Mouse (Mus musculus): ENCODE data around the gene C87436.

Gene C87436

DNA sequence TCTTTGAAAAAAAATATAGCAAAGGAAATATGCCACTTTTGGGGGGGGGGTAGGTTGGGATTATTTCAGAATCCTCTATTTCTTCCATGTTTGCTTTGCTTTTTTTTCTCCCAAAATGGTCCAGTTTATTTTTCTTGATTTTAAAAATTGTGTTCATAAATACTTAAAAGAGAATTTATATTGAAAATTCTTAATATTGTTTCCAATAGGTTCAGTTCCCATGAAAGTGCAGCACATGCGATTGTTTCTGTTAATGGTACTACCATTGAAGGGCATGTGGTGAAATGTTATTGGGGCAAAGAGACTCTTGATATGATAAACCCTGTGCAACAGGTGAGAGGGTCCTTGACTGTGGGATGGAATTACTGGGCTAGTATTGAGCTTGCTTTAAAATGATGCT, 11.8 kb upstream of the C87436 start, which contains the start of gene Gm44790:
TSS of gene Gm44790 (plus strand) at position 301 of the 400 bp plus-strand sequence.
- no peak for ATAC-seq (ENCODE audit: low TSS enrichment)

DNA sequence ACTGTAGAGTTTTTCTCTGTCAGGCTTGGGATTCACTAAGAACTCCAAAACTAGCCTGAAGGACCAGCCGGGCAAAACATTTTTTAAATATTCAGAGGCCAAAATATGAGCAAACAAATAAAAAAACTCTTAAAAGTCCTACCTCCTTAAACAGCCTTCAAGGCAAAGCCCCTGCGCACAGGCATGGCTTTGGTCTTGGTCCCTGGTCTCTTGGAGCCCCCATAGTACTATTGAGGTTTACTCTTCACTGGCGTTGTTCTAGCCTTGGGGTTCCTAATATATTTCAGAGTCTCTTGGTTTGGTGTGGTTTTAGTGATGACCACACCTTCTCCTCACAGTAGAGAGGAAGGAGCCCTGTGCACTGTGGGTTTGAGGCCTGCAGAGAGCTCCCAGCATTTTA, 6.6 kb upstream of the C87436 start:
- no peak for ATAC-seq (ENCODE audit: low TSS enrichment)

DNA sequence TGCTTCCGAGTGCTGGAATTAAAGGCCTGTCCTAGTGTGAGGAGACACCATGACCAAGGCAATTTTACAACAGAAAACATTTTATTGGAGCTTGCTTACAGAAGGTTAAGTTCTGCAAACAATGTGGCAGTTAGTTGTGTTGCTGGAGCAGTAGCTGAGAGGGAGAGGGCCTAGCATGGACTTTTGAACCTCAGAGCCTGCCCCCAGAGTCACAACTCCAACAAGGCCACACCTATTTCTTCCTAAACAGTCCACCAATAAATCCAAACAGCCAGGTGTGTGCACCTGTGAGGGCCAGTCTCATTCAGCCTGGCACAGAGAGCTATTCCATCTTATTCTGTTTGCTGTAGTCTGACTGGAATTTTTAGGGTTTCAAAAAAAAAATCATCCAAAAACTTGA, 4.5 kb upstream of the C87436 start:
- no peak for ATAC-seq (ENCODE audit: low TSS enrichment)

DNA sequence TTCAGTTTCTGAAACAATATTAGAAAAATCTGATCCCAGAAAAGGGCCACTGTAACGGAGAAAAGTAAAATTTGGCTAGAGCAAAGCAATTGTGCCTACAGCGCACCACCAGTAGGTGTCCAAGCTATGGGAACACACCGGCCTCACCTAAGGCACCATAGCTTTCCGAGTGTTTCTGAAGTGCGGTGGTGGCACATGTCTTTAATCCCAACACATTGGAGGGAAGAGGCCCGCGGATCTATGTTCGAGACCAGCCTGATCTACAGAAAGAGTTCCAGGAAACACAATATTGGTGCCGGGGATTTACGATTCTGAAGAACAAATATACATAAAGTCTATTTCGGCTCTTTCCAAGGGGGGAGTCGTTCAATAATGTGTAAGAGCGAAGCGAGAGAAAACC, 463 bp upstream of the C87436 start:
- peak; percentile 54 for ATAC-seq (ENCODE audit: low TSS enrichment)

DNA sequence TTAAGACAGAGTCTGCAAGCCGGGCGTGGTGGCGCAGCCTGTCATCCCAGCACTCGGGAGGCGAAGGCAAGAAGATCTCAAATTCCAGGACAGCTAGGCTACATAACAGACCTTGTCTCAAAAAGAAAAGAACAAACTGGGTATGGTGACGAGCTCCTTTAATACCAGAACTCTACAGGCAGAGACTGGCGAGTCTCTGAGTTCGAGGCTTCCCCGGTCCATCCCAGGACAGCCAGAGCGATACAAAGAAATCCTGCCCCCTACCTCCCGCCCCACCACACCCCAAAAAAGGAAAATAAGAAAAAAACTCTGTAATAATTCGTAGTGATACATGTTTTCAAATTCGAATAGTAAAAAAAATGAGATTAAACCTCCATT, 934 bp downstream of the C87436 start:
- no peak for ATAC-seq (ENCODE audit: low TSS enrichment)

DNA sequence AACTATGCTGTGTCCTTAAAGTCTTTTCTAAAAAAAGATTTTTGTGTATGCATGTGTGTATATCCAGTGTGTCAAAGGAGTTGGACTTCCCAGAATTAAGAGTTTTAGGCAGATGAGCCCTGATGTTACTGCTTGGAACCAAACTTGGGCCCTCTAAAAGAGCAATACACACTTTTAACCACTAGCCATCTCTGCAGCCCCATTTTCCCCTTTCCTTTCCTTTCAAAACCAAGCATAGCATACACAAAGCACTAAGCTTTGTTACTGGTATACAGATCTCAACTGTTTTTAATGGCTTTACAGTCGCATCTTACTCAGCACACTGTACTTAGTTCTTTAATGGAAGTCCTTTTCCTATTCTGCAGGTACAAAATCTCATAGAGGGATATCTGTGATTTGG, 1.4 kb downstream of the C87436 start:
- no peak for ATAC-seq (ENCODE audit: low TSS enrichment)

DNA sequence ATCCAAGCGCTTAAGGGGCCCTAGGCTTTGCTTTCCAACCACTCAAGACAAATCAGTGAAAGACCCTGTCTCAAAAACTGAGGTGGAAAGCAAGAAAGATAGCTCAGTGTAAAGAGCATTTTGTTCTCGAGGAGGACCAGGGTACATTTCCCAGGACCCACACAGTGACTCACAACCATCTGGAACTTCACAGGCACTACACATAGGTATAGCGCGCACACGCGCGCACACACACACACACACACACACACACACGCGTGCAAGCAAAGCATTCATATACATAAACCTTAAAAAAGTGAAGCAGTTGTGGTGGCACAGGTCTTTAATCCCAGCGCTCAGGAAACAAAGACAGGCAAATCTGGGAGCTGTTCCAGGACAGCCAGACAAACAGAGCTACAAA, 3.4 kb downstream of the C87436 start:
- ATAC-seq (ENCODE audit: low TSS enrichment): no peak

DNA sequence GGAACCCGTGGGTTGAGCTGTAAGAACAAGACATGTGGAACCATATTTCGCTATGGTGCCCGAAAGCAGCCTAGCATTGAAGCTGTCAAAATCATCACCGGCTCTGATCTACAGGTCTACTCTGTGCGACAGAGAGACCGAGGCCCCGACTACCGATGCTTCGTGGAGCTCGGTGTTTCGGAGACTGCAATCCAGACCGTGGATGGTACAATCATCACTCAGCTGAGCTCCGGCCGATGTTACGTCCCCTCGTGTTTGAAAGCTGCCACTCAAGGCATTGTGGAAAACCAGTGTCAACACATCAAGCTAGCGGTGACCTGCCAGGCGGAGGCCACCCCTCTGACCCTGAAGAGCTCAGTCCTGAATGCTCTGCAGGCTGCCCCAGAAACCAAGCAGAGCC, 7.4 kb downstream of the C87436 start:
- no peak for ATAC-seq (ENCODE audit: low TSS enrichment)

DNA sequence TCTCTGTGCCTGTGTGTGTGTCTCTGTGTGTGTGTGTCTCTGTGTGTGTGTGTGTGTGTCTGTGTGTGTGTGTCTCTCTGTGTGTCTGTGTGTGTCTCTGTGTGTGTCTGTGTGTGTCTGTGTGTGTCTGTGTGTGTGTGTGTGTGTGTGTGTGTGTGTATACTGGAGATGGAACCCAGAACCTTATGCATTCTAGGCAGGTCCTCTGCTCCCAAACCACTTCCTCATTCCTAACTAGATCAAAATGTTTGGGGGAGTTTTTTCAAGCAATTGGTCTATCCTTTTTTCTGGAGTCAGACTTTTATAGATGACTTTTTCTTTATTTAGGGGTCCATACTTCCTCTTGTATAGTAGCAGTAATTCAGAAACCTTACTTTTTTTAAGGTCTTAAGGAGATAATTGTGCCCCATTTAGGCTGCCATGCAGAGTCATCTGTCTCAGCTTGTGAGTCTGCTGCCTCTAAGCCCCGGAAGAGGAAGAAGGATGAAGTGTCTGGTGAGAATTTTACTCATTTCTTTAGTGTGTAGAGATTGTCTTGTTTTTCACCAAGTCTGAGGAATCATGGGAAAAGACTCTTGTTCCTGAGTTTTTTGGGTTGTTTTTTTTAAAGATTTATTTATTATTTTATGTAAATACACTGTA, 8.9 kb downstream of the C87436 start:
- no peak for ATAC-seq (ENCODE audit: low TSS enrichment)

DNA sequence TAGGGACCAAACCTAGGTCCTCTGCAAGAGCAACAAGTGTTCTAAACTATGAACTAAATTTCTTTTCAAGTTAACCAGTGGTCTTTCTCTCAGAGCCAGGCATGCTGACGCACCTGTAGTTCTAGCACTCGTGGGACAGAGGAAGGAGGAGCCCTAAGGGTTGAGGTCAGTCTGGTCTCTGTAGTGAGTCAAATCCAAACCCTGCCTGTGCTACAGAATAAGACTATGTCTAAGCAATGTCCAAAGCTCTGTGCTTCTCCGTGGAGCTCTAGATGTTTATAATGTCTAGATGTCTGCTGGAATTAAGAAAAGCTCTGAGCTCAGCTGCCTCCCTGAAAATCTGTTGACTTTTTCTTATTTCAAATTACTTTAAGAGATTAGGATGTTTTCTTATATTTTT, 18.6 kb downstream of the C87436 start:
- ATAC-seq (ENCODE audit: low TSS enrichment): no peak

DNA sequence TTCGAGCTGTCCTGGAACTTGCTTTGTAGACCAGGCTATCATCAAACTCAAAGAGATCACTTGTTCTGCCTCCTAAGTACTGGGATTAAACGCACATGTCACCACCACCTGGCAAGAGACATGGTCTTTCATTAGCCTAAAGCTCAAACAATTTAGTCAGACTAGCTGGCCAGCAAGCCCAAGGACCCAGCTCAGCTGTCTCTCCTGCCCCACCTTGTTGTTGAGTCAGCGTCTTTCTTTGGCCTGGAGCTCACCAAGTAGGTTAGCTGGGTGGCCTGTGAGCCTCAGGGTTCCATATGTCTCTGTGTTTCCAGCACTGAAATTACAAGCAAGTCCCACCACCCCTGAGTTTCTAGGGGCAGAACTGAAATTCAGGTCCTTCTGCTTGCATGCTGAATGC, 24.9 kb downstream of the C87436 start:
- no peak for ATAC-seq (ENCODE audit: low TSS enrichment)

DNA sequence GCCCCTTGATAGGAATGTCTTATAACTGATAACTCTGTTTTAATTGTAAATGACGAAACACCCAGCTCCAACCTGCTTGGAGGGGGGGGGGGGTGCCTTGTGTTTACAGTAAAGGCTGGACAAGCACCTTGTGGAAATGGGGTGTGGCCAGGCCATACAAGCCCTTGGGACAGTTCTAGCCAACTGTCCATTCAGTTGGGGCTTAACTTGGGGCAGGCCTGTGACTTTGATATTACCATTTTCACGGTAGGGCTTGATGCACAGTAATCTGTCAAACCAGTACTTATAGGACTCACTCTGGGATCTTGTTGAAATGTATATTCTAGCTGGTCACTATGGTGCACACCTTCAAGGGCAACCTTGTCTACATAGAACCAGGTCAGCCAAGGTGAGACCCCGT, 33.1 kb downstream of the C87436 start:
- ATAC-seq (ENCODE audit: low TSS enrichment): no peak

DNA sequence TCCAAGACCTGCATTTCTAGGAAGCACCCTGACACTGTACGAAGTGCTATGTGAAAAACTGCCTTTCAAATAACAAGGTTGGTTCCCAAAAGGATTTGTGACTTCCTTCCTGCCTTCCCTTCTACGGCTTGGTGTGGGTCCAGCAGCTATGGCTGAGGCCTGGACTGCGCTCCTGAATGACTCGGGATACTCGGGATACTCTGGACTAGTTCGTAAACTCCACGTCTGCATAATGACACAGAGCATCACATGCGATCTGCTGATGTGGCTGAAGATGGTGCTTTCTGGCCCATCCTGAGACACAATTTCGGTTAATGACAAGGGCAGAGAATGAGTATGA, 33.6 kb downstream of the C87436 start:
- peak; percentile 34; the same call in 1 of the 2 replicates for ATAC-seq (ENCODE audit: low TSS enrichment)

DNA sequence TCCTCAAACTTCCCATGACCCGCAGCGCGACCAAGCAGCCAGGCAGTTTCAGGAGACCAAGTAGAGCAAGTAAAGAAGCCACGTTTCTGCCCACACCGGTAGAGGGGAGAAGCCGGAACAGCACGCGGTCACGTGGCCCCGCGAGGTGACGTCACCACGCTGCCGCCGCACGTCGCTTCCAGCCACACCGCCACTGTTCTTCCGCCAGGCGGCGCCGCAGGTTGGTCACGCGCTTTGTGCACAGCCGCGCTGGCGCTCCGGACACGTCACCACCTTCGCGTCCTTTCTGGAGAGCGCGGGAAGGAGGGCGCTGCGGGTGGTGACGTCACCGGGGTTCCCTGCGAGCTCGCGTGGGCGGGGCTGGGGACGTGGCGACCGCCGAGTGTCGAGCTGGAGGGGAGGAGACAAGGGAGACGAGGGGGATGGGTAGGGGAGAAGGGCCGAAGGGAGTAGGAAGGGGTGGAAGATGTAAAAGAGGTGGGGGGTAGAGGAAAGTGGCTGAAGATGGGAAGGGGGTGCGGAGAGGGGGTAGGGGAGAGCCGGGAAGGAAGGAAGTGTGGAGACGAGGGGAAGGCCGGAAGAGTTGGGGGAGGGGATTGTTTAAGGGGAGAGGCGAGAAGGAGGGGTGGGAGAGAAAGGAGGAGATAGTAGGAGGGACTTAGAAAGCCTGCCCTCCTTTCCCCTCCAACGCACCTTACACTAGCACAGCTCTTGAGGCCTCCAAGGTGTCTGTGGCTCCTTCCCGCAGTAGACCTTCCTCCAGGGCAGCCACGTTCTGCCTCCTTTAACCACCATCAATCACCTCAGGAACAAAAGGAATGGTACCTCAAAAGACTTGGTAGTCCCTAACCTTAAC, 34.2 kb downstream of the C87436 start:
- ATAC-seq (ENCODE audit: low TSS enrichment): peak; percentile 77

DNA sequence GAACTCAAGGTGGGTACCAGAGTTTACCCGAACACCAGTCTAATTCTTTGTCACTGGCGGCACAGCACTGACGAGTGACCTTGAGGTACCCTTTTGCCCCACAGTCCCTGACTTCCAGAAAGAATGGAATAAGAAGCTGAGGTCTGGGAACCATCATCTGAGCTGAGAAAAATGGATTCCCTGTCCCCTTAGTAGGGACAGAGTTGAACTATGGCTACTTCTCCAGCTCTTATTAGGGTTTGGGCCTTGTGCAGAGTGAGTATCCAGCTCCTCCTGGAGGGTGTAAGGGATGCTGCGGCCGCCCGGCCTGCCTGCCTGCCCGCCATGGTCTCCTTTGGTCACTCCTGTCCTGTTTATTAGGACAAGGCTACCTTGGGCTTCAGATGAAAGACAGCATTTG, 34.9 kb downstream of the C87436 start:
- no peak for ATAC-seq (ENCODE audit: low TSS enrichment)

DNA sequence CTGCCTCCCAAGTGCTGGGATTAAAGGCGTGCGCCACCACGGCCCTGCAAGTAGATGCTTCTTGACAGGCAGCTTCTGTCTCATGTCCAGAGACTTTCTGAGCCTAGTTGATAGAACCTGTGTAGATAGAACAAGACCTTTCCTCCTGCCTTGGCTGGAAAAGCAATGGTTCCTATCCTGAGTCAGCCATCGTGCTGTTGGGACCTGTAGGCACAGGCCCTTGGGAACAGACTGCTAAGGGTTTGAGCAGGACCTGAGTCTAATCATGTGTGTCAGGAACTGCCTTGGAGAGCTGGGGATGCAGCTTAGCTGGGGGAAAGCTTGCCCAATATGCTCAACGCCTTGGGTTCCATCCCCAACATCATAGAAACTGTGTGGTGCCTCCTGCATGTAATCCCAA, 35.9 kb downstream of the C87436 start:
- no peak for ATAC-seq (ENCODE audit: low TSS enrichment)

DNA sequence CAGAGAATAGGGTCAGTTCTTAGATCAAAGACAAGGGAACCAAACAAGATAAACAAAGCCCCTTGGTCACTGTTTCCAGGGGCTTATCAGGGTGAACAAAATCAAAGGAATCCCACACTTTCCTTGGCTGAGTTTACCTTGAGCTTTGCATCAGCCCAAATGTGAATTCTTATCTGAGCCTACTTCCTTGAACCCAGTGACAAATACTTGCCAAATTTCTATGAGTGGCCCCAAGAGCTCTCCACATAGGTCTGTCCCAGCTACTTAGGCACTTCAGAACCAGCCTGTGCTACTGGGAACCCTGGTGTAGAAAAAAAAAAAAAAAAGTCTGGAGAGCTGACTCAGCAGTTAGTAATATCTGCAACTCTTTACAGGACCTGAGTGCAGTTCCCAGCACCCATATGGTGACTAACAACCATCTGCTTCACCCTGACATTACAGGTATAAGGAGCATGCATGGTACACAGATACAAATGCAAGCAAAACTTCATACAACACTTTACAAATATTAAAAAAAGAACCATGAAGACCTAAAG, 36.5 kb downstream of the C87436 start:
- ATAC-seq (ENCODE audit: low TSS enrichment): no peak

DNA sequence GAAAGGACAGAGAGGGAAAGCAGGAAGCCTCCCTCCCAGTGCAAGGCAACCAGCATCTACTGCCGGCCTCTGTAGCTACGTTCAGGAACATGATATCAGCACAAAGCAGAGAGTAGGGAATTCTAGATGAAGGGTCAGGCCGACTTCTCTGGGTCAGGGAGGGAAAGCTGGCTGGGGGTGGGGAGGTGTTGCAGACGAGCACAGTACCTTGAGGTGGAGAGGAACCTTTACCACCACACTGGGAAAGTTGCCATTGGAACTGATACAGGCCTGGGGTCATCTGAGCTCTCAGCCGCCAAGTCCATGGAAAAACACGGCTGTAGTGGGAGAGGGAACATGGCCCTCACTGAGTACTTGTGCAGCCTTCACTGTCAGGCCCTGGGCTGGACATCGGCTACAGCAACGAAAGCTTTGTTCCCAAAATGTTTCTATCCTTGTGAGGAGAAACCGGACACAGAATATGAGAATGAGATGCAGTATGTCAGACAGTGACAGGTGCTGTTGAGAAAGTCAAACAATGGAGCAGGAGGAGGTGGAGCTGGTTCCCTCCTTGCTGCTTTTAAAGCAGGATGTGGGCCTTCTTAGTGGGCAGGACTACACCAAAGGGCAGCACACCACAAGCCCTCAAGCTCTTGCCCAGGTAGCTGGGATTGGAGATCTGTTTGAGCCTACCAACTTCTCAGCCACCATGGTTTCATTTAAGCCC, 37.4 kb downstream of the C87436 start:
- ATAC-seq (ENCODE audit: low TSS enrichment): no peak

DNA sequence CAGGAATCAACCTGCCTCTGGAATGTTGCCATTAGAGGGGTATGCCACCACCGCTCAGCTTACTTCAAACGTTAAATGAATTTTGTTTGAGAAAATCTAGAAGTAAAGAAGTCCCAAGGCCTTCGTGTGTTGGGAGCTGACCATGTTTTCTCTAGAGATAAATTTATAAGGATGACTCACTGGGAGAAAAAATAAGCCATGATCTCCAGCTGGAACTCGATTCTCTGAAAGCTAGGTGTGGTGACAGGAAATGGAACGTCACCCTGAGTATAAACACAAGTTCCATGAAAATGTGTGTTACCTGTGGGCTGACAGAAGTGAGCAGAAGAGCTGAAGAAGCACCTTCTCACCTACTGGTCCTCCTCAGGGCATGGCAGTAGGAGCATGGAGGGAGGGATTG, 38.8 kb downstream of the C87436 start:
- ATAC-seq (ENCODE audit: low TSS enrichment): no peak

DNA sequence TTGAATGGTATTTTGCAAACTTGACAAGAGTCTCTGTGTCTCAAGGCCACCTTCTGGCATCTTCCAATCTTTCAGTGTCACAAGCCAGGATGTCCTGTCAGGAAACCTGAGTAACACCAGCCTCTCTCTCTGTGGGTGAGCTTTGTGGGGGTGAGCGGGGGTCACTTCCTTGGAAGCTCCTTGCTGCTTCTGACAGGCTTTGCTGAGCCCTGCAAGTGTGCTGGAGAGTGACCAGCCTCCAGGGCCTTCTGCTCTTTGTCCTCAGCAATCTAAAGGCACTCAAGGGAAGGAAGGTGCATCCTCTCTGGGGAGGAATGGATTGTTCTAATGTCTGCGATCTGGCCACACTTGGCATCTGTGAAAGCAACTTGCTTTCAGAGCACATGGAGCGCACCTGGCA, 41.1 kb downstream of the C87436 start:
- no peak for ATAC-seq (ENCODE audit: low TSS enrichment)

DNA sequence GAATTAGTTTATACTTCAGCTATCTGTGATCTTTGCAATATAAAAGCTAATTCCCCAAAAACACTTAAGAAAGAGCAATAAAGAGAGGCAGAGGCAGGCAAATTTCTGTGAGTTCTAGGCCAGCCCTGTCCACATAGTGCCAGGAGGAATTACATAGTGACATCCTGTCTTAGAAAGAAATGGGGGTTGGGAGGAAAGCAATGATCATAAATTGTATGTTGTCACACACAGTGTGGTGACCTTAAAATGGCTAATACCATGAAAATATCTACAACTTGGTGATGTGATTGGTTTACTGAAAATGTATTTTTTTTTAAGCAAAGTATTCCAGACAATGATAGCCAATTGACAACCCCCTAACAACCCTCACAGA, 41.6 kb downstream of the C87436 start:
- ATAC-seq (ENCODE audit: low TSS enrichment): no peak

DNA sequence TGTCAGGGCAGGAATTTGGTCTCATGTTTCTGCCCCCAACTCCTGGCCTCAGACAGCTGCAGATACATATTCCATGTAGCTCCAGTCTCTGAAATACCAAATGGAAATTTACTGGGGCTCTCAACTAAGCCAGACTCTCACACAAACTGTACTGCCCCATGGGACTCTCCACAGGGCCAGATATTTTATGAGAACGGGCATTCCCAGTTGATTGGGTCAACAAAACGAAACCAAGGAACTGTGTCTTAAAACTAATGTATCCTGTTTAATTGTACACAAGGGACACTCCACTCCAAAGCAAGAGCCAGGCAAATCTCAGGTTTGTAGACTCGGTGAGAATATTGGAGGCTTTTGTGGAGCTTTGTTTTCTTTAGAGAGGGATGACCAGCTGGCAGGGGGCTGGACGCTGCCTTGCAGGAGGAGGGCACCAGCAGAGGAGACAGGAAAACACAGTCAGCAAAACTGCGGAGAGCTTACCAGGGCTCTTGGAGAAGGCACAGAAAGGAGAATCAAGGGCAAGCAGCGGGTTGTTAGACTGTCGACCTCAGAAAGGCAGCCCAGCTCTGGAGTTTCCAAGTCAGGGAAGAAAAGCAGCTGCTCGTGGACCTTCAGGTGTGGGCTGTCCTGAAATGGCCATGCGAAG, 42.1 kb downstream of the C87436 start:
- no peak for ATAC-seq (ENCODE audit: low TSS enrichment)

Data from frontal cortex, adult (tissue).